Mouse (Mus musculus) lung, postnatal 10 days (tissue): ENCODE data around the gene Zfp462.
"Not testable (repeated sequence)": the region's sequence is repeated elsewhere in the genome, so short reads cannot be mapped to it uniquely, and the experiment has no call there.

Experiments used
- DNase-seq: peaks from one replicate; pipeline ENCODE4 v3.0.0; 2021

Zfp462 gene

GRCm38 (mm10) chr4:54953657-54954395 lies 9.0 kb downstream of the Zfp462 start:
- DNase-seq: no peak

- DNase-seq: peak; percentile 56
Measured at GRCm38 (mm10) chr4:54954455-54954854, 9.6 kb downstream of the Zfp462 start.

GRCm38 (mm10) chr4:54960776-54961175 lies 15.9 kb downstream of the Zfp462 start:
- DNase-seq: no peak

GRCm38 (mm10) chr4:54962141-54962540 lies 17.3 kb downstream of the Zfp462 start:
- no peak for DNase-seq

- no peak for DNase-seq
Measured at GRCm38 (mm10) chr4:54963551-54963950, 18.7 kb downstream of the Zfp462 start.

DNA sequence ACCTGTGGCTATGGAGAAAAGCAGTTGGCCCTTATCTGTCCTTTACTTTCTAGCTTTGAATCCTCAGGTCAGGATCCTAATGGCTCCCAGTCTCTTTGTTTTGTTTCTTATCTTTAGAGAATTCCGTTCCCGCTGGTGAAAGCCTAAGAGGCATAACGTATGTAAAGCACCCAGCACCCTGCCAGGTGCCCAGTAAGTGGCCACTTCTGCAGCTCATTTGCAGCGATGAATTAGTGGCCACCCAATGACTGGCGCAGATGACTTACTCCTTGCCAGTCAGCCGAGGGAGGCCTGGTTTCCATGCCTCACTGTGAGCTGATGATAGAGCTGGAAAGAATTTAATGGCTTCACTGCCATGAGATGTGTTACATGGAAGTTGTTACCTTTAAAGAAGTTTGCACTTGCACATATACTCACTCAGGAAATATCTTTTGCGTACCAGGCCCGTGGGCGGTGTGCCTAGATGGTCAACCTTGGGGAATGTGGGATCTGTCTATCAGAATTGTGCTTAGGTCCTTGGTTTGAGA lies 20.4 kb downstream of the Zfp462 start:
- peak; percentile 33 for DNase-seq

GRCm38 (mm10) chr4:54966161-54966806 lies 21.4 kb downstream of the Zfp462 start:
- peak; percentile 82 for DNase-seq

GRCm38 (mm10) chr4:54967166-54967565 lies 22.3 kb downstream of the Zfp462 start:
- DNase-seq: no peak

GRCm38 (mm10) chr4:54967721-54968120 lies 22.9 kb downstream of the Zfp462 start:
- peak; percentile 58 for DNase-seq

- DNase-seq: no peak
Measured at GRCm38 (mm10) chr4:54969671-54970295, 24.9 kb downstream of the Zfp462 start.

DNA sequence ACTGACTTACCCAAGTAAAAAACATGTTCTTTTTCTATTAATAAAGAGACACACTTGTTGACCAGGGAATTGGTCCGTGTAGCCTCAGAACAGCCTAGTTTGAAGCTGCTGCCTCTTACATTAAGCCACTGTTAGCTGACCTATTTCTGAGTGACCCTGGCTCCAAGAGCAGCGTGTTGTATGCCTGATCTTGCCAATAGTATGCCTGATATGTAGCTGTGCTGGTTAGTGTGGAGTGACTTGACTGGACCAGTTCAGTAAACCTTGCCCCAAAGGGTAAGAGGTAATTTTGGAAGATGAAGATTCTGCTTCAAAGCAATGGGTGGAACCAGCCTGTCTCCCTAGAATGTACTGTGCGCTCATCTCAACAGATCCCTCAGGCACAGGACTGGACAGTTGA lies 26.5 kb downstream of the Zfp462 start:
- no peak for DNase-seq

DNA sequence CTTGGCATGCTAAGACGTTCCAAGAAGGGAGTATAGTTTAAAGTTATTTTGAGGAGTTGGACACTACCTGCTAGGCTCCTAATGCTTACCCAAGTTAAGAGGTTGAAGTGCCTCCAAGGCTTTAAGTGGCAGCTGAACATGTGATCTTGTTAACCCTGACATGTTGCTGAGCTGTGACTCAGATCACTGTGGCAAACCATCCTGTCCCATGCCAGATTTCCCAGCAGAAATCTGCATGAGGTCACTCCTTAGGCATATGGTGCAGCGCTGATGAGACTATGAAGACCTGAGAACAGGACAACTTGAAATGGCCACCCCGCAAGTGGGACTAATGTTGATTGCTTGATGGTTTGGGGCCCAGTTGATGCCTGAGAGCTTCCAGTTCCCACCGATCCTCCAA lies 27.2 kb downstream of the Zfp462 start:
- DNase-seq: no peak

DNA sequence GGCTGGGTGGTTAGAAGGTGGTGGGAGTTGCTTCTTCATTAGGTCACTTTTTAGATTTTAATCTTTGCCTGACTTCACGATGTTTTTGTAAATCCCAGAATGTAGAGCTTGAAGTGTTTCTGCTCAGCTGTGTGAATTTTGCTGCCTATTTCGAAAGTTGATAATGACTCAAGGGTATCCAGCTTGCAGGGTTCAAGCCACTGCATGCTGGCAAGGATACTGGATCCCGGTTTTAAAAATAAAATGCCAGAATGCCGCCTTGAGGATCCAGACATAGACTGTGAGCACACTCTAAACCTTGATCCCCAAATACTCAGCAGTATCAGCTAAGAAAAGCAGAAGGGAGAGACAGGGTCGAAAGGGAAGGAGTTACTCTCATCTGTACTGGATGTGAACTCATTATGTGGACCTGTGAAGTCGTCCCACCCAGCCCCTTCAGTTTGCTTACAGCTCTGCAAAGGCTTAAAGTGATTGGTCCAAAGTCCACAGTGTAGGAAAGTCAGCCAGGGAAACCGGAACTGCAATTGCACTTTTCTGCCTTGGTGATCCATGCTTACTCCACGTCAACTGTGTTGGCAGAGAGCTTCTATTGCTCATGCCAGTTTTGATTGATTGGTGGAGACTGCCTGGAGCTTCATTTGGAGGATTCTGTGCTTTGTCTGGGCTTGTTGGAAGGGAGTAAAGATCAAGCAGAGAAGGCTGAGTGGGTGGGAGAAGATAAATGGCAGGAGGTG lies 28.1 kb downstream of the Zfp462 start:
- DNase-seq: no peak

GRCm38 (mm10) chr4:54979771-54980472 lies 35.1 kb downstream of the Zfp462 start:
- DNase-seq: peak; percentile 75

- DNase-seq: no peak
Measured at GRCm38 (mm10) chr4:54984502-54984901, 39.7 kb downstream of the Zfp462 start.

DNA sequence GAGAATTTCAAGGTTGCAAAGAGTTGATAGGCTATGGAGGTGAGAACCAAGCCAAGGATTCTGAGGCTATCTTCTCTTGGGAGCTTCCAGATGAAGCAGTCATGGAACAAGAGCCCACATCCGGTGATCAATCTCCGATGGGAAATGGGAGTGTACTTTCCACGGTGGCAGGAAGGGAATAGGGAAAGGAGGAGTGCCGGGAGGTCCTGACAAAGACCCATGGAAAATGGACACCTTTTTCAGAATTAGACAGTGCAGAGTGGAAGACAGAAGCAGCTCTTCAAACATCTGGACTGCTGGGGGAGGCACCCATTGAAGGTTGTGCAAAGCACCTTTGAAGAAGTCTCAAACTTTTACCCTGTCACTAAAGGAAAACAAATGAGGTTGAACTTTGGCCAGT lies 41.8 kb downstream of the Zfp462 start:
- no peak for DNase-seq

DNA sequence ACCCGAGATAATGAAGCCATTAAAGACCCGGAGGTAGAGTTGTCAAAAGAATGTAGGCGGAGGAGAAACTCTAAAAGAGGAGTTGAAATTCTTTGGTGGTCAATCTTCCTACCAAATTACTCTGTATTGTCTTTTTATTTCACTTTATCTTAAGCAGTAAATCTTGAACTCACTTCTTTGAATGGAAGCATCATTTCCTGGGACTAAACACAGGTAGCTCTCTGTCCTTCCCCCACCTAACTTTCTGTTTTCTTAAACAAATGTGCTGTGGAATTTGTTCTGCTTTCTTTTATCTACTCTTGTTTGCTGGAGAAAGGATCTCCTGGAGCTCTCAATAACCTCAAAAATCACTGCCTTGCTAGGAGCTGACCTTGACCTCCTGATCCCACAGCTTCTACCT lies 42.4 kb downstream of the Zfp462 start:
- no peak for DNase-seq

GRCm38 (mm10) chr4:54987926-54988325 lies 43.1 kb downstream of the Zfp462 start:
- DNase-seq: no peak

- no peak for DNase-seq
Measured at GRCm38 (mm10) chr4:54991973-54992372, 47.1 kb downstream of the Zfp462 start.

DNA sequence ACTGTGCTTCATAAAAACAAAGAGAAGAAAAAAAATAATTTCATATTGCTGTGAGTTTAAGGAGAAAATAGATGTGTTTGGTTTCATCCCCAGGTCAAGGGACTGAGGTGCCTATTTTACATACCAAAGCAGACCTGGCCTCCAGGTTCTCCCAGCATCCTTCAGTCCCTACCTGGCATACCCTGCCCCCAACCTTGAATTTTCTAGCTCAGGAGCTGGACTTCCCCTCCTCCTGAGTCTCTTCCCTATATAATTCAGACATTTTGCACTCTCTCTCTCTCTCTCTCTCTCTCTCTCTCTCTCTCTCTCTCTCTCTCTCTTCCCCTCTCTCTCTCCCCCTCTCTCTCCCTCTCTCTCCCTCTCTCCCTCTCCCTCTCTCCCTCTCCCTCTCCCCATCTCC lies 48.2 kb downstream of the Zfp462 start:
- DNase-seq: not testable (repeated sequence)

- no peak for DNase-seq
Measured at GRCm38 (mm10) chr4:54995258-54995657, 50.4 kb downstream of the Zfp462 start.

GRCm38 (mm10) chr4:54996064-54996463 lies 51.2 kb downstream of the Zfp462 start:
- no peak for DNase-seq
